Mouse (Mus musculus) heart, postnatal 0 days (tissue): ENCODE data around the gene Asic1. TPM values are rescaled to one million over a fixed set of nuclear protein-coding genes. Genes with fewer than 3 reads are reported as not detected.

Source experiments
- ATAC-seq: fragments of 200-750 bp; cut with Nextera tagmentation; 2 replicates; pipeline ENCODE4 v1.8.0; 2017; ENCODE audit warnings: low read depth, moderate number of reproducible peaks, moderate library complexity; ENCODE audit not compliant: insufficient read depth
- DNase-seq: peaks from one replicate; pipeline ENCODE4 v3.0.0-alpha.2; 2016; ENCODE audit warnings: low spot score
- H3K27ac ChIP-seq: fragments of 300-500 bp; sonication (generic); 2 replicates; pipeline ENCODE4 v1.5.1; 2014; ENCODE audit warnings: low read depth, mild to moderate bottlenecking
- H3K27me3 ChIP-seq: fragments of 300-500 bp; sonication (generic); 2 replicates; pipeline ENCODE4 v1.6.1; 2014; ENCODE audit warnings: low read length, mixed read lengths; ENCODE audit not compliant: control insufficient read depth, insufficient read depth
- H3K36me3 ChIP-seq: fragments of 300-500 bp; sonication (generic); replicated peaks from 2 replicates; pipeline ENCODE4 v1.6.1; 2014; ENCODE audit warnings: low read length, mixed read lengths; ENCODE audit not compliant: control insufficient read depth, insufficient read depth
- H3K4me1 ChIP-seq: fragments of 300-500 bp; sonication (generic); 2 replicates; pipeline ENCODE4 v1.6.1; 2014; ENCODE audit warnings: antibody characterized with exemption; ENCODE audit not compliant: control insufficient read depth, insufficient read depth
- H3K4me2 ChIP-seq: fragments of 300-500 bp; sonication (generic); 2 replicates; pipeline ENCODE4 v1.6.1; 2014; ENCODE audit warnings: low read depth, mild to moderate bottlenecking, low read length, moderate library complexity
- H3K4me3 ChIP-seq: fragments of 300-500 bp; sonication (generic); 2 replicates; pipeline ENCODE4 v1.5.1; 2014; ENCODE audit warnings: low read depth, low read length
- H3K9ac ChIP-seq: fragments of 300-500 bp; sonication (generic); replicated peaks from 2 replicates; pipeline ENCODE4 v1.6.1; 2014; ENCODE audit warnings: low read depth, low read length, mixed read lengths
- H3K9me3 ChIP-seq: fragments of 300-500 bp; sonication (generic); replicated peaks from 2 replicates; pipeline ENCODE4 v1.6.1; 2016; ENCODE audit warnings: low read length; ENCODE audit not compliant: control insufficient read depth
- CTCF ChIP-seq: IDR thresholded peaks from 2 replicates; pipeline ENCODE4 v1.5.1; 2016; ENCODE audit warnings: antibody characterized with exemption, control low read depth, low read depth
- EP300 ChIP-seq: IDR thresholded peaks from 2 replicates; pipeline ENCODE4 v1.6.1; 2016; ENCODE audit warnings: antibody characterized with exemption, low read depth
- WGBS: fragments of 180-500 bp; shearing (Covaris S2); extraction: QIAGEN DNeasy Blood & Tissue Kit; methylation state at CpG from one replicate; pipeline ENCODE4 v1.1.7; 2014; 5-methylcytosine and 5-hydroxymethylcytosine counted together
- polyA plus RNA-seq: library from polyadenylated mRNA; unstranded; fragments of >200 nt; fragmentation: Nextera tagmentation; extraction: Ambion mirVana; gene quantifications from 2 replicates; pipeline ENCODE4 v1.2.1, GENCODE M21; 2015
- total RNA-seq: library from RNA; depleted of rRNA; stranded (reverse); fragments of >200 nt; gene quantifications from 2 replicates; pipeline ENCODE4 v1.2.3, GENCODE M21; 2014; ENCODE audit warnings: low replicate concordance; rRNA removed

Asic1 gene
- total and polyA plus RNA-seq, 2 experiments from 2014 or later = 0.11 to 1.3 TPM

DNA sequence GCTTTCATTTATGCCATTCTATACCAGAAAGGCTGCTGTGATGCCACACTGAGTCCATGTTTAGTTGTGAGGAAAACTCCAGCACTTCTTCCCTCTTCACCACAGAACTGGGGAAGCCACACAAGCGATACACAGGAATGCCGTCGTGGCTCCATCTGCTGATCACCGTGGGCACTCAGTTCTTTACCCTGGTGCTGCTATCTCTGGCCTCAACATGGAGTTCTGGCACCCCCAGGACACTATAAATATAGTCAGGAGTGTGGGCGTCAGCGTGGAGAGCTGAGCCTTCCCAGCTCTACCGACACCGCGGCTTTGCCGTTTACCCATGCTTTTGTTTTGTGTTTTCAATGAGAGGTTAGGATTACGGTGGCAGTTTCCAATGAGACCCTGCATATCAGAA lies 66.5 kb downstream of the Asic1 start:
- Histone ChIP-seq H3K9ac (no peak overlapping the region), H3K4me1 (no peaks in the 10 kb centered on the region), H3K36me3 (peaks cover 71% of the 10 kb centered on the region), H3K9me3 (no peaks in the 10 kb centered on the region), H3K27ac (no peak overlapping the region), H3K27me3 (no peaks in the 10 kb centered on the region), H3K4me2 (no peak overlapping the region), H3K4me3 (no peak overlapping the region)
- ATAC-seq (peak; percentile 62), DNase-seq (no peak)
- WGBS = 48% methylated on average over 11 of the region's 11 CpGs
- peak; percentile 28 for TF ChIP-seq CTCF
- no peak for TF ChIP-seq EP300

DNA sequence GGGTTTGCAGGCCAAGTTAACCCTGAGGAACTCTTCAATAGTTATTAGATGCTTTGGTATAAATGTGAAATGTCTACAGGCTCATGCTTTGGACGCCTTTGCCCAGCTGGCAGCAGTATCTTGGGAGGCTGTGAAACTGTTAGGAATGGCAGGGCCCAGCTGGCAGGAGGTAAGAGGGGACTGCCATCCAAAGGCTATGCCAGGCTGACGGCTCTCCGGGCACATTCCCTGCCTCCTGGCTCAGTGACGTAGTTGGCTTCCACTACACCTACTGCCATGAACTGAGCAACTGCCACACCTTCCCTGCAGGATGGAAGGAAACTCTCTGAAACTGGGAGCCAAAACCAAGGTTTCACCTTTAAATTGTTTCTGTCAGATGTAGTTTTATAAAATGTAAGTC lies 70.1 kb downstream of the Asic1 start:
- H3K4me3 ChIP-seq = no peak overlapping the region
- DNase-seq (no peak), ATAC-seq (no peak)
- H3K4me2 ChIP-seq = no peak overlapping the region
- no peaks in the 10 kb centered on the region for H3K4me1 ChIP-seq
- no peaks in the 10 kb centered on the region for H3K9me3 ChIP-seq
- no peak overlapping the region for H3K9ac ChIP-seq
- H3K36me3 ChIP-seq = peaks cover 78% of the 10 kb centered on the region
- H3K27ac ChIP-seq = no peak overlapping the region
- no peak for TF ChIP-seq CTCF
- TF ChIP-seq EP300 = no peak
- no peaks in the 10 kb centered on the region for H3K27me3 ChIP-seq
- 91% methylated on average over 4 of the region's 4 CpGs for WGBS

Other genes with a start within 250 kb of the Asic1 start
- 7.5 and 35.0 TPM in 2 replicates for gene Nckap5l, start 212.6 kb upstream of the Asic1 start, total RNA-seq
- 3.7 and 5.0 TPM in 2 replicates for gene Nckap5l, start 212.6 kb upstream of the Asic1 start, polyA plus RNA-seq
- gene Bcdin3d, start 195.6 kb upstream of the Asic1 start, total RNA-seq = 3.5 and 11.0 TPM in 2 replicates
- gene Bcdin3d, start 195.6 kb upstream of the Asic1 start, polyA plus RNA-seq = 12.5 and 13.1 TPM in 2 replicates
- gene Faim2, start 142.2 kb upstream of the Asic1 start, total RNA-seq = not detected in 2 replicates
- 0.11 TPM in 1 of 2 replicates, not detected in the other for gene Faim2, start 142.2 kb upstream of the Asic1 start, polyA plus RNA-seq
- gene Aqp2, start 91.3 kb upstream of the Asic1 start, total RNA-seq = not detected in 2 replicates
- gene Aqp2, start 91.3 kb upstream of the Asic1 start, polyA plus RNA-seq = not detected in 2 replicates
- not detected in 2 replicates for gene Aqp5, start 79.6 kb upstream of the Asic1 start, total RNA-seq
- 0.25 and 0.40 TPM in 2 replicates for gene Aqp5, start 79.6 kb upstream of the Asic1 start, polyA plus RNA-seq
- gene Aqp6, start 69.0 kb upstream of the Asic1 start, total RNA-seq = not detected in 2 replicates
- not detected in 2 replicates for gene Aqp6, start 69.0 kb upstream of the Asic1 start, polyA plus RNA-seq
- 59.2 and 124 TPM in 2 replicates for gene Racgap1, start 18.7 kb upstream of the Asic1 start, total RNA-seq
- gene Racgap1, start 18.7 kb upstream of the Asic1 start, polyA plus RNA-seq = 34.5 and 36.8 TPM in 2 replicates
- 28.4 and 35.7 TPM in 2 replicates for gene Smarcd1, start 31.8 kb downstream of the Asic1 start, total RNA-seq
- gene Smarcd1, start 31.8 kb downstream of the Asic1 start, polyA plus RNA-seq = 16.8 and 20.0 TPM in 2 replicates
- gene Gm17349, start 35.1 kb downstream of the Asic1 start, total RNA-seq = not detected in 2 replicates
- not detected in 2 replicates for gene Gm17349, start 35.1 kb downstream of the Asic1 start, polyA plus RNA-seq
- gene Gpd1, start 47.1 kb downstream of the Asic1 start, total RNA-seq = 8.7 and 16.4 TPM in 2 replicates
- gene Gpd1, start 47.1 kb downstream of the Asic1 start, polyA plus RNA-seq = 9.0 and 9.9 TPM in 2 replicates
- gene Cox14, start 55.2 kb downstream of the Asic1 start, total RNA-seq = 94.2 and 195 TPM in 2 replicates
- gene Cox14, start 55.2 kb downstream of the Asic1 start, polyA plus RNA-seq = 341 and 358 TPM in 2 replicates
- 51.6 and 58.7 TPM in 2 replicates for gene Cers5, start 102.5 kb downstream of the Asic1 start, total RNA-seq
- gene Cers5, start 102.5 kb downstream of the Asic1 start, polyA plus RNA-seq = 37.4 and 38.9 TPM in 2 replicates
- gene Lima1, start 205.1 kb downstream of the Asic1 start, total RNA-seq = 12.7 and 15.7 TPM in 2 replicates
- 12.5 and 12.6 TPM in 2 replicates for gene Lima1, start 205.1 kb downstream of the Asic1 start, polyA plus RNA-seq